Mouse (Mus musculus) naive thymus-derived CD4-positive, alpha-beta T cell, adult 2 months (primary cell): ENCODE measurements around the gene Ccdc92b.
"Not testable (repeated sequence)": the region's sequence is repeated elsewhere in the genome, so short reads cannot be mapped to it uniquely, and the experiment has no call there.

ENCODE experiments used
- DNase-seq: peaks from one replicate; pipeline ENCODE4 v3.0.0-alpha.2; 2011; ENCODE audit warnings: low read depth

Ccdc92b gene

GRCm38 (mm10) chr11:74619201-74619955, at the start of gene Ccdc92b:
Gene Ccdc92b, plus strand, starts transcription at chr11:74619605.
- peak; percentile 65 for DNase-seq

DNA sequence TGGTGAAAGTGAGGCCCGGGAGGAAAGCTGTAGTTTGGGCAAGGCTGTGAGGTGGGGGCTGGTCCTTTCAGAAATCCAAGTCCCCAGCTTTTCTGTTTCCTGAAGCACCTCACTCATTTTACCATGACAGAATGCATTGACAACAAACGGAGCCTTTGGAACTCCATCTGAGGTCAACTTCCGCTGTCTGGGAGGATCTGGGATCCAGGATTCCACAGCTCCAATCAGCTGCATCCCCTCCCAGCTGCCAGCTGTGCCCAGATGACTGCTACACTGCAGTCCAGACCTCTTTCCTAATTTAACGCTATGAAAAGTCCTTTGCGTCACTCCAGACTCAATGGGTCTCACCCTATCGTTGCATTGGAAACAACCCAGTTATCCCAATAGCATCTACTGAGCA, 49.7 kb upstream of the Ccdc92b start:
- no peak for DNase-seq

DNA sequence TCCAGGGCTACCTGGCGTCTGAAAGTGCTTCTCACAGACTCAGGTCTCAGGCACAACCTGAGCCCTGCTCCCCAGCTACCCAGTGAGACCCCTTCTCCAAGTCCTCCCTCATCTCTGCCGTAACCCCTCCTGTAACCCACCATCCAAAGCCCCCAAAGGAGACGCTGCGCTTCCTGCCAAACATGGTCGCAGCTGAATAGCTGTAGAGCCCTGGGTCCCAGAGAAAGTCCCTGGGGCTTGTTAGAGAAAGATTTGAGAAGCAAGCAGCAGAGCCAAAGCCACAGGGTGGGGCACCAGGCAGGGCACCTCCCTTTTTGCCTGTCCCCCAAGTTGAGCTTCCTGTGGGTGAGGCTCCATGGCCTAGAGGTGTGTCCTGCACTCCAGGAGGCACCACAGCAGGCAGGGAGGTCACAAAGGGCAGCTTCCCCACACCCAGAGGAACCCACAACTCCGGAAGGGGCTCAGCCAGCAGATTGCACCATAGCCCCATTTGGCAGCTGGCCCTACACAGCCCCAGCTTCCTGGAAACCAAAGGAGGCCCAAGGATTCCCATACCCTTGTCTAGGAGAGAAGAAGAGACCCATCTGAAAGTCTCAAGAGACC, 46.8 kb upstream of the Ccdc92b start:
- DNase-seq = no peak

DNA sequence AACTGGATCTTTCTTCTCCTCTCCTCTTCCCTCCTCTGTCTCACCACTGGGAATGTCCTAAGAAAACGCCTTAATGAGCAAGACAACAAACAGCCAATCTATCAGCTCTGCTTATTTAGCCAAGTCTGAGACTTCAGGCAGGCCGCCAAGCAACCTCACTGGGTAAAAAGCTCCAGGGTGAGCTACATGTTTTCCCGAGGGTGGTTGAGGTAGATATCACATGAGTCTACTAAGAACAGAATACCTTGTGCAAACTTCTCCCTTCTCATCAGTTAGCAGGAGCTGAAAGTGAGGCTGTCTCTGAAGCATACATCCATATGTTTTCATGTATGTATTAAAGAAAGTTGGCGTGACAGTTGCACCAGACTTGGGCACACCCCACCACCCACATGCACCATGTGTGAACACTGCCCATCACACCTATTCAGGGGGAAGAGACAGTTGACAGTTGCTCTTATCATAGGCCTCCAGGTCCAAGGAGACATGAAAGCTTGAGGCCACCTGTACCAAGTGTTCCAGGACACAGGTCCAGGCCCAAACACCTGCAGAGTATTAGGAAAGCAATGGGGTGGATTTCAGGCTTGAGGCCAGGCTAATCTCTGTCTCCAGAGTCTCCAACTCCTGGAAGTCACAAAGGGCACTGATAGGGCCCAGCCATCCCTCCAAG, 44.5 kb upstream of the Ccdc92b start:
- DNase-seq = no peak

GRCm38 (mm10) chr11:74575940-74576339, 43.5 kb upstream of the Ccdc92b start:
- no peak for DNase-seq

DNA sequence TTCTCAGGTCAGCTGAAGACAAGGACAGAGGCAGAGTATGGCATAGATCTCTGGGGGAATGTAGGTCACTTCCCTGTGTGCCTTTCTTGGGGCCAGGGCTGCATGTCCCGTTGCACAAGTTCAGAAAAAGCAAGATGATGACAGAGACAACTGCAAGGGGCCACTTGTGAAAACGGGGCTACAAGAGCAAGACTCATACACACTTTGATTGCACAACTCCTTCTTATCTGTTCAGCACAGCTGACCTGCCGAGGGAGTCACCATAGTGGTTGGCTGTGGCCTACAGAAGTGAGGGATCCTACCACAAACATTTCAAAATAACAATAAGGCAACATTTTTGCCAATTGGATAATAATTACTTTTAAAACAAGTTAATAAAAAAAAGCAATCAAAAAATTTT, 42.3 kb upstream of the Ccdc92b start:
- no peak for DNase-seq

- not testable (repeated sequence) for DNase-seq
Observed at GRCm38 (mm10) chr11:74581333-74581732, 38.1 kb upstream of the Ccdc92b start.

DNA sequence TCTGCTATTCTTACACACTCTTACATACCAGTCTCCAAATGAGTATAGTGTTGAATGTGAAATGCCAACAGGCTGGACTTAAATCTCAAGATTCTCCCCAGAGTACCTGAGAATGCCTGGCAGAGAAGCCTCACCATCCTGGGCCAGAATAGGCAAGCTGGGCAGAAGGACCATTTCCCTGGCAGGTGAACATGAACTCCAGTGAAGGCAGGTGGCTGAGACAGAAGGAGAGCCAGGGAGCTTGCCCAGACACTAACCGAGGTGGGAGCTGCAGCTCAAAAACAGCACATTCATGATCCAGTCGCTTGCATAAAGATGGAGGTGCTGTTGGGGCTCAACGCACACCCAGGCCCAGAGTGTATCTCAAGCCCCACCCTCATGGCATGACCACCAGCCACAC, 36.9 kb upstream of the Ccdc92b start:
- no peak for DNase-seq

DNA sequence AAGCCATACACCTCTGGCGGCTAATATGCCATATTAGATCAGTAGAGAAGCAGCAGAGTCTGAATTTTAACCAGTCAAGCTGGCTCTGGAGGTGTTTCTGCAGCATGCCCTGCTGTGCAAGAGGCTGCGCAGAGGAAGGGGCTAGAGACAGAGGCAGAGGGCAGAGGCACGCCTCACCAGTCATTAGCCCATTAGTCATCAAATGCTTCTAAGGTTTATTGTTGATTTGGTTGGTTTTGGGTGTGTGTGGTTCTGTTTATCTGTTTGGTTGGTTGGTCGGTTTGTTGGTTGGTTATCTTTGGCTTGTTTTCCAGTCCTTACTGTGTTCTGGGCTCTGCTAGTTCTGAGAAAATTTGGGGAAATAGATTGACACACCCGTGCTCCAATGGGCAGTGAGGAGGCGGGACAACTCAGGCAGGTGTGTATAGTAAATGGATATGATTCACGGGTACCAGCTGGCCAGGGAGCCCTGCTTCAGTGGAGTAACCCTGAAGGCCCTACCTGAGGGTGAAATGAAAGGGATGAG, 35.5 kb upstream of the Ccdc92b start:
- DNase-seq = no peak

GRCm38 (mm10) chr11:74584946-74585723, 34.3 kb upstream of the Ccdc92b start:
- no peak for DNase-seq

DNA sequence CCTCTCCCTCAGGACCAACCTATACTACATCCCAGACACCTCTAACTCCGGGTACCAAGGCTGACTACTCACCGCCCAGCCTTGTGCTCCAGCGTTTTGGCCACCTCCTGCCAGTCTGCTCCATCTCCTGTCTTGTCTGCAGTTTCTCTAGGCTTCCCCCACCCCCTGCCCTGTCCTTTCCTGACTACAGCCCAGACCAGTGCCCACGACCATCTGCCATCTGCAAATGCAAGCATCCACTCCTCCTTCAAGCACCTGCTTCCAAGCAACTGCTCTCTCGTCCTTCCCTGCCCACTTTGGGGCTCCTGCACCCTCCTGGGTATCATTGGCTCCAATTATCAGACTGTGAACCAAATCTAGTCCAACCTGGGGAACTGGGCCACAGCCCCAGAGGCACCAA, 33.0 kb upstream of the Ccdc92b start:
- no peak for DNase-seq

GRCm38 (mm10) chr11:74589401-74590238, 29.8 kb upstream of the Ccdc92b start:
- no peak for DNase-seq

GRCm38 (mm10) chr11:74590239-74590596, 29.2 kb upstream of the Ccdc92b start:
- DNase-seq = no peak

GRCm38 (mm10) chr11:74590691-74591090, 28.7 kb upstream of the Ccdc92b start:
- DNase-seq = no peak

- no peak for DNase-seq
Observed at GRCm38 (mm10) chr11:74592246-74592645, 27.2 kb upstream of the Ccdc92b start.

- DNase-seq = no peak
Observed at GRCm38 (mm10) chr11:74597283-74597989, 22.0 kb upstream of the Ccdc92b start.

GRCm38 (mm10) chr11:74597990-74598337, 21.4 kb upstream of the Ccdc92b start:
- DNase-seq = no peak

DNA sequence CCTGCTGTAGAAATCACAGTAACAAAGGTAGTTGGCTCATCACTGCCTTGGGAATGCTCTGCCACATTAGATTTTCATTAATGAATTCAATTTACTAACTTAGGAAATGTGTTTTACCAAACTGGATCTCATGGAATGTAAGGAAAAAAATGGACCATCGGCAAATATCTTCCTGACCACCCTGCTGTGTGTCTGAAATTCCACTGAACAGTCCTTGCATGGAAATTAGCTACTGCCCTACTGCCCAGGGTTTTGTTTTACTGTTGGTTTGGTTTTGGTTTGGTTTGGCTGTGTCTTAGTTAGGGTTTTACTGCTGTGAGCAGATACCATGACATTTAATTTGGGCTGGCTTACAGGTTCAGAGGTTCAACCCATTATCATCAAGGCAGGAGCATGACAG, 17.1 kb upstream of the Ccdc92b start:
- no peak for DNase-seq

GRCm38 (mm10) chr11:74610068-74610467, 9.3 kb upstream of the Ccdc92b start:
- no peak for DNase-seq

DNA sequence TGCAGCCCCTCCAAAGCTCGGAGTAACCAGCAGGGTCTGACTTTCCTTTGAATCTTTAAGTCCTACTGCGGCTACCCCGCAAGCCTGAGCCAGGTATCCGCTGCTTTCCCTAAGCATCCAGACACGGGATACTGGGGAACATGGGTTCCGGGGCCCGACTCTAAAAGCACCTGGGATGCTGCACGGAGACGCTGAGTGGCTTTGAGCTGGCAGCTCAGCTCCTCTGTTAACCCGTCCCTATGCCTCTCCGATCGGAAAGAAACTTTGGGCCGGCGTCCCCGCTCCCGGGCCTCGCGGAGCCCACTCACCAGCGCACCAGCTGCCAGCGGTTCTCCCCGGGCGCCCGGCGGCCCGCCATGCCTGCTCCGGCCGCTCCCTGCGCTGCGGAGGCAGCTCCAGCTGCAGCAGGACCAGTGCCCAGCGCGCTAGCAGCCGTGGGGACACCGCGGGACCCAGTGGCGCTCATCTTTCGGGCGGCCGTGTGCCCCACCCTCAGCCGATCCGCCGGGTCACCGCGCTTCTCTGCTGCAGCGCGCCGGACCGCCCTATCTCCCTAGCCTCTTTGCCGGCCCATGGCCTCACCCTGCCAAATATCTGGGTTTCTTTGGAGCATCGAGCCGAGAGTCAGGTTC, 8.7 kb upstream of the Ccdc92b start, which contains the start of gene Rap1gap2:
Gene Rap1gap2, minus strand, starts transcription at position 371 of the 632 bp plus-strand sequence.
- DNase-seq = no peak
